Mouse (Mus musculus): ENCODE results near the gene Mplkip.

The Mplkip gene

GRCm38 (mm10) chr13:17694911-17695699, at the start of gene Mplkip, which contains the start of gene Sugct:
Gene Mplkip (plus strand): TSS chr13:17695192.
Gene Sugct (minus strand): TSS chr13:17695553.
- DNase-seq (ENCODE audit: low spot score in 2 of 2), result peak; percentile 100

GRCm38 (mm10) chr13:17667380-17667779, 27.6 kb upstream of the Mplkip start:
- no peak for DNase-seq (ENCODE audit: low spot score in 2 of 2)

GRCm38 (mm10) chr13:17671122-17671521, 23.9 kb upstream of the Mplkip start:
- DNase-seq (ENCODE audit: low spot score in 2 of 2), result no peak

- no peak for DNase-seq (ENCODE audit: low spot score in 2 of 2)
Measured at GRCm38 (mm10) chr13:17689461-17689860, 5.5 kb upstream of the Mplkip start.

- no peak for DNase-seq (ENCODE audit: low spot score in 2 of 2)
Measured at GRCm38 (mm10) chr13:17690686-17691085, 4.3 kb upstream of the Mplkip start.

GRCm38 (mm10) chr13:17691436-17691835, 3.6 kb upstream of the Mplkip start:
- DNase-seq (ENCODE audit: low spot score in 2 of 2), result no peak

GRCm38 (mm10) chr13:17693816-17694215, 1.2 kb upstream of the Mplkip start:
- DNase-seq (ENCODE audit: low spot score in 2 of 2), result no peak

- DNase-seq (ENCODE audit: low spot score in 2 of 2), result no peak
Measured at GRCm38 (mm10) chr13:17694414-17694813, 578 bp upstream of the Mplkip start.

- no peak for DNase-seq (ENCODE audit: low spot score in 2 of 2)
Measured at GRCm38 (mm10) chr13:17695898-17696580, 1.0 kb downstream of the Mplkip start.

- no peak for DNase-seq (ENCODE audit: low spot score in 2 of 2)
Measured at GRCm38 (mm10) chr13:17700090-17700715, 5.2 kb downstream of the Mplkip start.

- DNase-seq (ENCODE audit: low spot score in 2 of 2), result no peak
Measured at GRCm38 (mm10) chr13:17701322-17701721, 6.3 kb downstream of the Mplkip start.

GRCm38 (mm10) chr13:17702311-17702710, 7.3 kb downstream of the Mplkip start:
- DNase-seq (ENCODE audit: low spot score in 2 of 2), result no peak

GRCm38 (mm10) chr13:17705188-17705826, 10.3 kb downstream of the Mplkip start:
- DNase-seq (ENCODE audit: low spot score in 2 of 2), result no peak

- DNase-seq (ENCODE audit: low spot score in 2 of 2), result no peak
Measured at GRCm38 (mm10) chr13:17708784-17709311, 13.9 kb downstream of the Mplkip start.

- DNase-seq (ENCODE audit: low spot score in 2 of 2), result no peak
Measured at GRCm38 (mm10) chr13:17717357-17717756, 22.4 kb downstream of the Mplkip start.

GRCm38 (mm10) chr13:17727922-17728321, 32.9 kb downstream of the Mplkip start:
- no peak for DNase-seq (ENCODE audit: low spot score in 2 of 2)

- DNase-seq (ENCODE audit: low spot score in 2 of 2), result no peak
Measured at GRCm38 (mm10) chr13:17728798-17729197, 33.8 kb downstream of the Mplkip start.
